Mouse (Mus musculus): Measurements from ENCODE around the gene Zmynd8. TPM values are rescaled to one million over a fixed set of nuclear protein-coding genes. Genes with fewer than 3 reads are reported as not detected.

Gene Zmynd8
- polyA plus RNA-seq, 1 experiment from 2014 or later: 68.1 TPM

DNA sequence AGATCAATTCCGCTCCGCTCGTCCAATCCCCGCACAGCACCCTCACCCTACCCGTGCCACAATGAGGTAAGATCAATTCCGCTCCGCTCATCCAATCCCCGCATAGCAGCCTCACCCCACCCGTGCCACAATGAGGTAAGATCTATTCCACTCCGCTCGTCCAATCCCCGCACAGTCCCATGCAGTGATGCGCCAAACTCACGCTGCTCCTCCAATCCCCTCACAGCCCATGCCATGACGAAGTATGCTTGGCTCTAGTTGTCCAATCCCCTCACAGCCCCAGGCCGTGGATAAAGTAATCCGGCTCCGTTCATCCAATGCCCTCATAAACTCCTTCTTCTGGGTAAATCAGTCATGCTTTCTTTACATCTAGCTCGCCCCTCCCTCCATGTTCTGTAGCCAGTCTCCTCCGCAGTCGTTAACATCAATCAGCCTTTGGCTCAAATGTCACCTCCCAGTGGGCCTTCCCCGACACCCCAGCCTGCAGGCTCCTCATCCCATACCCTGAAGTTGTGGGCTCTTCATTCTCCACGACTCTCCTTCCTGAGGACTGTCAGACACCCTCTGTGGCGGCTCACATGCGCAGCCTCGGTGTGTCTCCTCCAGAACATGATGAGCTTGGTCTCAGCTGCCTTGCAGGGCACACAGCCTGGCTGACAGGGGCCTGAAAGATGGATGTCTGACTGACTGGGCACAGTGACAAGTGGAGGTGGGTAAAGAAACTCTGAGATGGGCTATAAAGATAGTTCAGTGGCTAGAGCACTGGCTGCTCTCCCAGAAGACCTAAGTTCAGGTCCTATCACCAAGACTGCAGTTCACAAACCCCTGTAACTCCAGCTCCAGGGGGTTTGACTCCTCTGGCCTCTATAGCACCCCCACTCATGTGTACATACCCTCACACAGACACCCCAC lies 36.9 kb downstream of the Zmynd8 start:
- H3K4me1 ChIP-seq: peaks cover 87% of the 10 kb centered on the region
- H3K4me3 ChIP-seq: no peak overlapping the region
- H3K27ac ChIP-seq (replicated peaks): peak overlapping the region; percentile 63
- 84% methylated on average over 26 of the region's 26 CpGs for WGBS
- DNase-seq (ENCODE audit: low spot score): no peak
- peaks cover 49% of the 10 kb centered on the region for H3K36me3 ChIP-seq (replicated peaks)
- no peaks in the 10 kb centered on the region for H3K27me3 ChIP-seq (replicated peaks; ENCODE audit: low read depth, poor library complexity, severe bottlenecking)
- H3K9me3 ChIP-seq: no peaks in the 10 kb centered on the region

DNA sequence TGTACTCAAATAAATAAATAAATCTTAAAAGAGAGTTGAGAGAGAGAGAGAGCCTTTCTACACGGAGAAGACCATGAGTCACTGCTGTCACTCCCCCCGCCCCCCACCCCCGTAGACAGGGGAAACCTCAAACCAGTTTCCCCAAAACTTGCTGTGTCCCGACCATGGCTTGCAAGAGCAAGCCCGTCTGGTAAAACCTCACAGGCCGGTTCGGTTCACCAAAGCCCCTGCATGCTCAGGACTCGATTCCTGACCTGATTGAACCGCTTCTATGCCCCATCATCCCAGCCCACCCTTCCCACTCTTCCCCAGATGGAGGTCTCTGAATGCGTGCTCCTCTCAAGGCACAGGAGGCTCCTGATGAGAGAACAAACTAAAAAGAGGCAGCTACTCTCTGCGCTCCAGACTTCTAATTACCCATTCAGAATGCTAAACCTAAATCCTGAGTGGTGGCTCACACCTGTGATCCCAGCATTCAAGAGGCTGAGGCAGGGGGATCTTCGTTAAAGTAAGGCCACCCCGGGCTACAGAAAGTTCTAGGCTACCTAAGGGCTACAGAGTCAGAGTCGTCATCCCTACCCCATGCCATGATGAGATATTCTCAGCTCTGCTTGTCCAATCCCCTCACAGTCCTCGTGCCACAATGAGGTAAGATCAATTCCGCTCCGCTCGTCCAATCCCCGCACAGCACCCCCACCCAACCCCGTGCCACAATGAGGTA lies 37.7 kb downstream of the Zmynd8 start:
- Histone ChIP-seq H3K36me3 (replicated peaks) (peaks cover 46% of the 10 kb centered on the region), H3K27ac (replicated peaks) (no peak overlapping the region), H3K9me3 (no peaks in the 10 kb centered on the region), H3K4me1 (peaks cover 87% of the 10 kb centered on the region), H3K4me3 (no peak overlapping the region), H3K27me3 (replicated peaks; ENCODE audit: low read depth, poor library complexity, severe bottlenecking) (no peaks in the 10 kb centered on the region)
- WGBS: 93% methylated on average over 20 of the region's 20 CpGs
- DNase-seq (ENCODE audit: low spot score): no peak

DNA sequence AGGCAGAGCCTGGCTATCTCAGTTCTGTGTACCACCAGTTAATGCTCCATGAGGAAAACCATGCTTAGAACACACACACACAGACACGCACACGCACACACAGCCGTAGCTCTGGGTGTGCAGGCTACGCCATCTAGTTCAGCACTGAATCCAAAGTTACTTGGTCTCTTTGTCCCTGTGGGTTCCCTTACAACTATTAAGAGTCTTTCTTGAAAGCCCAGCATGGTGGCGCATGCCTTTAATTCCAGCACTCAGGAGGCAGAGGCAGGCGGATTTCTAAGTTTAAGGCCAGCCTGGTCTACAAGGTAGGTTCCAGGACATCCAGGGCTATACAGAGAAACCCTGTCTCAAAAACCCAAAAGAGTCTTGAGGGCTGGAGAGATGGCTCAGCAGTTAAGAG lies 38.4 kb downstream of the Zmynd8 start:
- Histone ChIP-seq H3K4me1 (peaks cover 91% of the 10 kb centered on the region), H3K36me3 (replicated peaks) (peaks cover 44% of the 10 kb centered on the region), H3K9me3 (no peaks in the 10 kb centered on the region), H3K27me3 (replicated peaks; ENCODE audit: low read depth, poor library complexity, severe bottlenecking) (no peaks in the 10 kb centered on the region), H3K4me3 (no peak overlapping the region), H3K27ac (replicated peaks) (no peak overlapping the region)
- DNase-seq (ENCODE audit: low spot score): no peak
- 95% methylated on average over 6 of the region's 6 CpGs for WGBS

DNA sequence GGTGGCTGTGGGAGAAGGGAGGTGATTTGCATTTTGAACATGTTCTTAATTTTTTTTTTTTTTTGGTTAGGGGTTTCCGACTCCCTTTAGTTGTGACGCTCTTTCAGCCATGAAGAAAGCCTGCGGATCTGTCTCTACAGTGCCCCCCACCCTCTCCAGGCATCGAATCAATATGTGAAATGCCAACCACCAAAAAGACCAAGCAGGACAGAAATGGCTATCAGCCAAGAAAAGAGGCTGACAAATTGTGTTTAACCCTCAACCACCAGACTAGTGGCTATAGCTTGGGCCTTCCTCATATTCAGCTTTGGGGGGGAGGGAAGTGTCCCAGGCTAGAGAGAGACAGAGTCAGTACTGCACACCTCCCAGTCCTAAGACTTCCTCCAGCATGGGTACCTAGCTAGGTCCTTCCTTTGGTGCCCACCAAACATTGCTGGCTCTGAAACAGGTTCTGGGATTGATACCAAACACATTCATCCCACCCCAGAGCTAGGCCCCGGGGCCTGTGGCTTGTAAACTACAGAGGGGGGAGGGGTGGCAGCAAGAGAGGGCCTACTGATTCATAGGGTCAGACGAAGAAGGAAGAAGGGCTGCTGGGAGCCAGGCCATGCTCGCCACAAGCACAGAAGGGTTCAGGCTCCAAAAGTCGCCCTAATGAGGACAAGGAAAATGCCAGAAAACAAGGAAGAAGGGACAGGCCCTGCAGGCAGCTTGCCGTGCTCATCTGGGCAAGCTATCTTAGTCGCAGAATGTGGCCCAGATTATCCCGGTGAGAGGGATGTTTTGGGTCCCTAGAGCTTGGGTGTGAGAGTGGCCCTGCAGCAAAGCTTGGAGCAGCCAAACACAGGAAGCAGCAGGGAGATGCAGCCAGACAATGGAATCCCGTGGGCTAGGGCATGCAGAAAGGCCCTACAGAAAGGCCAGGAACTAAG lies 40.1 kb downstream of the Zmynd8 start:
- WGBS: 18% methylated on average over 12 of the region's 12 CpGs

DNA sequence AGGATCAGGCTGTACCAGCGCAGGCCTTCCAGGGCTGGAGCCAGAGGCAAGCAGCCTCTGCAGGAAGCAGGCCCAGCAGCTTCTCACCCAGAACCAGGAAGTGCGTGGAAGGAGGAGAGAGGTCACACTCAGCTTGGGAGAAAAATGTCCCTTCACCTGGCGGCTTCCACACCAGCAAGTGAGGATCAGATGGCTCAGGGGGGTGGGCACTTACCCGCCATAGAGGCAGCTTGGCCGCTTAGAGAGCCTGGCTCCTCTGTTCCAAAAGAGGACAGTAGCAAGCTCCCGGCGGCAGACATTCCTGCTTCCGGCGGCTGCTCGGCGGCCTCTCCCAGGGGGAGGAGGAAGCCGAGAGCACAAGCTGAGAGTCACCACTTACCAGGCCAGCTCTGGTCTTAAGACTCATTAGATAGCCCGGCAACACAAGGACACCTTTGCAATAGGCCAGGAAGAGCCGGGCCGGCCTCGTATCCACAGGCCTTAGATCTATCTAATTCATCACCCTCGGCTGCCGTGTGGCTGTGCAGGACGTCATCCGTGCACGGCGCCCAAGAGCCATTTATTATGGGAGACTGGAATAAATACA lies 40.9 kb downstream of the Zmynd8 start:
- peaks cover 87% of the 10 kb centered on the region for H3K4me1 ChIP-seq
- no peaks in the 10 kb centered on the region for H3K27me3 ChIP-seq (replicated peaks; ENCODE audit: low read depth, poor library complexity, severe bottlenecking)
- peak overlapping the region; percentile 43 for H3K4me3 ChIP-seq
- peak overlapping the region; percentile 85 for H3K27ac ChIP-seq (replicated peaks)
- peak; percentile 65 for DNase-seq (ENCODE audit: low spot score)
- WGBS: 6% methylated on average over 22 of the region's 22 CpGs
- peaks cover 44% of the 10 kb centered on the region for H3K36me3 ChIP-seq (replicated peaks)
- no peaks in the 10 kb centered on the region for H3K9me3 ChIP-seq

More for the DNA sequence above, 40.1 kb downstream of the Zmynd8 start:
- no peaks in the 10 kb centered on the region for H3K27me3 ChIP-seq (replicated peaks; ENCODE audit: low read depth, poor library complexity, severe bottlenecking)
- peak; percentile 57 for DNase-seq (ENCODE audit: low spot score)
- no peaks in the 10 kb centered on the region for H3K9me3 ChIP-seq
- peaks cover 88% of the 10 kb centered on the region for H3K4me1 ChIP-seq
- H3K36me3 ChIP-seq (replicated peaks): peaks cover 41% of the 10 kb centered on the region
- H3K4me3 ChIP-seq: peak overlapping the region; percentile 34; the same call in 1 of the 2 replicates
- H3K27ac ChIP-seq (replicated peaks): peak overlapping the region; percentile 85

DNA sequence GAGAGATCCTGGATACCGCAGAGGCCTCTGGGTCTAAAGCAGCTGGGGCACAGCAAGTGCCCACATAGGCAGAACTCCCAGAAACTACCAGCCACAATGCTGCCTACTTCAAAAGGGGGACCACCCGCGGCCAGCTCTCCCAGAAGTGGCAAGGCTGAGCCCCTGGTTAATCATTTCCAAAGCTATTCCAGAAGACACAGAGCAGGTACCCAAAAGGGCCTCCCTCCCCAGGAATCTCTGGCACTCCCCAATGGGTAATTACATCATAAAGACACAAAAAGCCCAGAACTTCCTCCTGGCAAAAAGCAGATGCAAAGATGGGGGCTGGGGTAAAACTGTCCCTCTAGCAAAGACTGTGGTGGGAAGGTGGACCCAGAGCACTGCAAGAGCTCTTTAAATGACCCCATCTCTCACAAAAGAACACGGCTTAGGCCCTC lies 41.4 kb downstream of the Zmynd8 start:
- H3K27me3 ChIP-seq (replicated peaks; ENCODE audit: low read depth, poor library complexity, severe bottlenecking): no peaks in the 10 kb centered on the region
- peak overlapping the region; percentile 85 for H3K27ac ChIP-seq (replicated peaks)
- peak; percentile 63 for DNase-seq (ENCODE audit: low spot score)
- H3K4me1 ChIP-seq: peaks cover 92% of the 10 kb centered on the region
- H3K9me3 ChIP-seq: no peaks in the 10 kb centered on the region
- peak overlapping the region; percentile 43 for H3K4me3 ChIP-seq
- WGBS: 8% methylated on average over 4 of the region's 4 CpGs
- peaks cover 48% of the 10 kb centered on the region for H3K36me3 ChIP-seq (replicated peaks)

DNA sequence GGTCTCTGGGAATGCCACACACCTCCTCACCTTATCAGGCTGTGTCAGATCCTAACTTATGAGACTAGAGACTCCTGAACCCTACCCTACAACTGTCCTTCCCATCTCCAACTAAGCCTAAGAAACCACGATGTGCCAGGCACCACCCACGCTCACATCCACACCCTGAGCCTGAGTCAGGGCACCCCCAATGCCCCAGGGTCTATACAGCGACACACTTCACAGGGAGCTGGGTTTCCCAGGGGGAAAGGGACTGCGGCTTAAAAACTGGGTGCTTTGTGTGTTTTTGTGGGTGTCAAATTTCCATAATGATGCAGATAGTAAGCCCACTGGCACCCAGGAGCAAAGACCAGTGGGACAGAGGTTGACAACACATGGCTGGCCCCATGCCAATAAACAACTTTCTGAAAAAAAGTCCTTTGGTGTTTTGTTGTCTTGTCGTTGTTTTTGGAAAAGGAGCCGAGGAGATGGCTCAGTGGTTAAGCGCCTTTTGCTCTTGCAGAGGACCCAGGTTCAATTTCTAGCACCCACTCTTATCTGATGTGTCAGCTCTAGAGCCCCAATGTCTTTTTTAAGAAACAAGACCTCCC lies 42.1 kb downstream of the Zmynd8 start:
- Histone ChIP-seq H3K27ac (replicated peaks) (peak overlapping the region; percentile 85), H3K27me3 (replicated peaks; ENCODE audit: low read depth, poor library complexity, severe bottlenecking) (no peaks in the 10 kb centered on the region), H3K4me3 (no peak overlapping the region), H3K4me1 (peaks cover 87% of the 10 kb centered on the region), H3K36me3 (replicated peaks) (peaks cover 48% of the 10 kb centered on the region), H3K9me3 (no peaks in the 10 kb centered on the region)
- DNase-seq (ENCODE audit: low spot score): no peak
- WGBS: 74% methylated on average over 7 of the region's 7 CpGs

DNA sequence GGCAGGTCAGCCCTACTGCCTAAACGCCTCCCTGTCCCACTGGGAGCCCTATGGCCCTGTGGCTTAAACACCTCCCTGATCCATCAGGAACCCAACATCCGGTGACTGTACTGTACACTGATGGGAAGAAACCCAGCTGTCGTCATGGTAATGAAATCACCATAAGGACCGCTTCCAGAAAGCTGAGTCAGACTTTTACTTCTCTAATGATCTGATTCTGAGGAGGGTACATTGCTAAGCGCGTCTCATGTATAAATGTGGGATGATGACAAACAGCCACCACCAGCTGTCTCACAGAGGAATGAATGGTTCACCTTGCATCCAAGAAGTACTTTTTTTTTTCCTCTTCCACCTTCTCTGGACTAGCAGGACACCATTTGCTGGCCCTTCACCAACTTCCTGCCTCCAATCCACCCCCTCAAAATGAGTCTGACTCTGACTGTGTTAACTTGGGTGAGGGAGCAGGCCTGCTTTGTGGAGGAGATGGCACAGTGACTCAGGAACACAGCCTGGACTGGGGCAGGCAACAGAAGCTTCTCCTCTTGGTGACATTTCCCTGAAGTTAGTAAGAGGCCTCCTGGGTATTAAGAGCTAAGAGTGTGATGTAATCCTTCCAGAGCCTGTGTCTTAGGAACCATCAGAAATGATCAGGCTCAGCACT lies 43.0 kb downstream of the Zmynd8 start:
- Histone ChIP-seq H3K27ac (replicated peaks) (peak overlapping the region; percentile 32; the same call in 1 of the 2 replicates), H3K9me3 (no peaks in the 10 kb centered on the region), H3K27me3 (replicated peaks; ENCODE audit: low read depth, poor library complexity, severe bottlenecking) (no peaks in the 10 kb centered on the region), H3K36me3 (replicated peaks) (peaks cover 48% of the 10 kb centered on the region), H3K4me1 (peaks cover 83% of the 10 kb centered on the region), H3K4me3 (no peak overlapping the region)
- 91% methylated on average over 6 of the region's 6 CpGs for WGBS
- no peak for DNase-seq (ENCODE audit: low spot score)

DNA sequence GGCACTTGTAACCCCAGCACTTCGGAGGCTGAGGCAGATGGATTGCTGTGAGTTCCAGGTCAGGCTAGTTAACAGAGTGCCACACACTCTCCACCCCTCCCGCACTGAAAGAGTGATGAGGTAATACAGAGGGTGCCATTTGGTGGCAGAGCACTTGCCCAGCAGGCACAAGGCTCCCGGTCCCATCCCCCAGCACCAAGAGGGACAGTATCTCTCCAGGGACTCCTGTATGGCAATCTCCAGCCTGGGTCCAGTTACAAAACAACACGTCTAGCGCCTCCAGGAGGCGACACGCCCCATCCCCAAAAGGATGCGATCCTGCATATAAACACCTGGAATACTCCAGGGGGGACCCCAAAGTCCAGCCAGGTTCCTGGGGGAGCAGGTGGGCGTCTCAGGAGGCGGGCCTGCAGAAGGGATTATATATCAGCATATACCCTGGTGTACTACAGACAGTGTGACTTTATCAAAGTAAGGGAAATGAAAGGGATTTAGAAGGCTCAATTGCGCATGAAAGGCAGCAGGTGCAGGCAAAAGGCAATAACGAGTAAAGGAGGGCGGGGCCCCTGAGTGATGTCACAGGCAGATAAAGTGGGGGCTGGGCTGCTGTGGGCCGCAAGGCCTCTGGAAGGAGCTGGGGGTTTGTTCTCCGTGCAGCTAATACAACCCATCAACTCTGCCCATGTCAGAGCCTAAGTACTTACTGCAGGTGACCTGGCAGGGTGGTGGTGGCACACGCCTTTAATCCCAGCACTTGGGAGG lies 44.4 kb downstream of the Zmynd8 start:
- peaks cover 56% of the 10 kb centered on the region for H3K36me3 ChIP-seq (replicated peaks)
- WGBS: 58% methylated on average over 16 of the region's 16 CpGs
- H3K4me3 ChIP-seq: no peak overlapping the region
- DNase-seq (ENCODE audit: low spot score): no peak
- peaks cover 76% of the 10 kb centered on the region for H3K4me1 ChIP-seq
- H3K27ac ChIP-seq (replicated peaks): peak overlapping the region; percentile 44; the same call in 1 of the 2 replicates
- H3K27me3 ChIP-seq (replicated peaks; ENCODE audit: low read depth, poor library complexity, severe bottlenecking): no peaks in the 10 kb centered on the region
- no peaks in the 10 kb centered on the region for H3K9me3 ChIP-seq

DNA sequence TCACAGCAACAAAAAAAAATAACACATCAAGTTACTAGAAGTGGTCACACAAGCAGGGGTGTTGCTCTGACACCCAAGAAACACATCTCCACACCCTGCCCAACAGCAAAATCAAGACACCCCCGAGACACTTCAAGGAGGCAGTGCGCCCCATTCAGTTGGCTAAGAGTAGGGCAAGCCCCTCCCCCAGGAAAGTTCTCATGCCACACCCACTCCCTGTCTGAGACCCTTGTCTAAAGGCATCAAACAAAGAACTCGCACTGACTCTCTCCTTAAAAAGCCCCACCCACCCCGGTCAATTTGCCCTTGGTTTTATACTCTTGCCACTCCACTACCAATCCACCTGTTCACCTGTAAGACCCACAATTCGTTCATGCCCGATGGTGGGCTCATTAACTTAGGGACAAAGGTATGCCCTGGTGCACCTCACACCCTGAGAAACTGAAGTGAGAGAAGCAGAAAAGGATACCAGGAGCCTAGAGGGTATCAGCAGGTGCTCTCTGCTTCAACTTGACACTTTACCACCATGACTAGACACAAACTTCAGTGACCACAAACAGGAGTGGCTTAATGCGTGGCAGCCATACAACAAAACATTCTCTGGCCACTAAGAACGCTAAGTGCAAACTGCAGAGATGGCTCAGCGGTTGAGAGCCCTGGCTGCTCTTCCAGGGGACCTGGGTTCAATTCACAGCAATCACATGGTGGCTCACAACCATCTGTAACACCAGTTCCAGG lies 45.8 kb downstream of the Zmynd8 start:
- 88% methylated on average over 9 of the region's 9 CpGs for WGBS

More for the DNA sequence above, 45.8 kb downstream of the Zmynd8 start:
- no peak overlapping the region for H3K4me3 ChIP-seq
- no peaks in the 10 kb centered on the region for H3K27me3 ChIP-seq (replicated peaks; ENCODE audit: low read depth, poor library complexity, severe bottlenecking)
- peaks cover 67% of the 10 kb centered on the region for H3K36me3 ChIP-seq (replicated peaks)
- DNase-seq (ENCODE audit: low spot score): no peak
- H3K27ac ChIP-seq (replicated peaks): peak overlapping the region; percentile 31; the same call in 1 of the 2 replicates
- H3K4me1 ChIP-seq: peaks cover 76% of the 10 kb centered on the region
- H3K9me3 ChIP-seq: no peaks in the 10 kb centered on the region
